Mouse (Mus musculus) heart, postnatal 14 days (tissue): ENCODE measurements around the gene Ltbp1. TPM values are rescaled to one million over a fixed set of nuclear protein-coding genes. Genes with fewer than 3 reads are reported as not detected.

Source experiments
- DNase-seq, 2 experiments: peaks; one replicate each; pipeline ENCODE4 v3.0.0; 2021 to 2022
- intact Hi-C: fragments of 180-260 bp; cut with DNase I; formaldehyde crosslinking; loops from one replicate; pipeline ENCODE4 v1.15.1; 2025
- total RNA-seq, 2 experiments: library from RNA; stranded (reverse); gene quantifications; 2 replicates each; pipeline ENCODE4 v1.2.3; 2021

The Ltbp1 gene
- total RNA-seq, 2 experiments from 2014 or later: 53.0 to 53.6 TPM

DNA sequence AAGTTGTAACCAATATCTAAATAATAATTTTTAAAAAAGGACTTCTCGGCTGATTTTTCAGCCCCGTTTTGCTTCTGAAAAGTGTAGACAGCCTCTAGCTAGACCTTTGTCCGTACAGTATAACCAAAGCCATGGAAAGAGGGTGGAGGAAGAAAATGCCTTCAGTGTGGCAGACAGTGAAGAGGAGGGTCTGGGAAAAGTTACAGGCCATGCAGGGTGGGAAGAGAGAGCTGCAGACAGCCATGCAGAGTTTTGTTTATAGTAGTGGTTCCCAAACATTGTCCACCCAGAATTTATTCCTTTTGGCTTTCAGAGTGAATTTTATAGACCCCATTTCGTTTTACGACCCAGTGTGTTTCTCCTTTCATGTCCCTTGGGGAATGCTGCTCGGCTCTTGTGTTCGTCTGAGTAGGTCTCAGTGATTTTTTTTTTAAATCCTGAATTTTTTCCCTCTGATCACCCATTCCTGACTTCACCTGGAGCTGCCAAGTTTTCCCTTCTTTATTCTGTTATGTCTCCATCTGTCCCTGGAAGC lies 202.9 kb downstream of the Ltbp1 start:
- intact Hi-C loops: no loop called here
- DNase-seq: no peak

DNA sequence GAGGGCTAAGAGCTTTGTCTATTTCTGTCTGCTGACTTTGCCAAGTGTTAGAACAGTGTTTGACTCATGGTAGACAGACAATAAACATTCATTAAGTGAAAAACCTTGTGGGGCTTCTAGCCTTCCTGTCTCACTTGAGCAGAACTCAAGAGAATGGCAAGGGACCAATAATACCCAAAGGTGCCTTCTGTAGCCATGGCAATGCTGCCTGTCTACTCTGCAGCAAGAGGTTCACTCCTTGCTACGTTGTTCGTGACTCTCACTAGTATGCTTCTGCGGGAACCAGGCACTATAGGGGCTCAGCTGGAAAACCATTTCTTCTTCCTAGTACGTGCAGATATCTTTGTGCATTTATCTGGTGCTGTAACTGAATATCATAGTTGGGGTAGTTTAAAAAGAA lies 205.2 kb downstream of the Ltbp1 start:
- DNase-seq: no peak
- intact Hi-C loops: no loop called here

DNA sequence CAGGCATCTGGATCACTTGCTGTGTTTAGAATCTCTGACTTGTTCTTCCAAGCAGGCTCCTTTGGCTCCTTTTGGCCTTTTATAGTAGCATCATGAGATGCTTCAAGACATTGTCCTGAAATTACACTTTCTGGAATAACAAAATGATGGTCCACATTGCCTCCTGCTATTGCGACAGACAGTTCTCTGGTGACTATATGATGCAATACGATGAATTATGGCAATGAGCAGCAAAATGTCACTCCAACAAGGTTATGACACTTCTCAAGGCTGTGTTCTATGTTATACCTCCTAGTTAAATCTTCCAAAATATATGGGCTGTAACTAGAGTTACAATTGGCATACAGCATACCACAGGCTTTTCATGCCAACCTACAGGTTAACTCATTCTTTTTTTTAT lies 211.0 kb downstream of the Ltbp1 start:
- intact Hi-C loops: no loop called here
- DNase-seq: no peak

DNA sequence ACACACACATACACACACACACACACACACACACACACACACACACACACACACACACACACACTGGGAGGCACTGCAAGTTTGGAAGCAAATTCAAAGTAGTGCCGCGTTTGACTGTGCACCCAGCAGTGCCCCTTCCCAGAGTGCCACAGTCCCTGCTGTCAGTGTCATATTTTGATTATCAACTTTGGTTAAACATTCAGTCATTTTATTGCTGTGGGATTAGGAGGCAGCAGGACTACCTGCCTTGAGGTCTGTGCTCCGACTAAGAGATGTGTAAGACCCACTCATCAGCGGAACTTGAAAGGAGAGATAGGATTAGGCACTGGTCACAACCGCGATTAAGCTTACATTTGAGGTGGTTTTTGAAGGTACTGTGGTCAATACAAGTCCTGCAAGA lies 213.3 kb downstream of the Ltbp1 start:
- intact Hi-C loops: no loop called here
- no peak for DNase-seq

- DNase-seq: no peak
- intact Hi-C loops: no loop called here
Measured at GRCm38 (mm10) chr17:75228321-75228720, 223.0 kb downstream of the Ltbp1 start.

DNA sequence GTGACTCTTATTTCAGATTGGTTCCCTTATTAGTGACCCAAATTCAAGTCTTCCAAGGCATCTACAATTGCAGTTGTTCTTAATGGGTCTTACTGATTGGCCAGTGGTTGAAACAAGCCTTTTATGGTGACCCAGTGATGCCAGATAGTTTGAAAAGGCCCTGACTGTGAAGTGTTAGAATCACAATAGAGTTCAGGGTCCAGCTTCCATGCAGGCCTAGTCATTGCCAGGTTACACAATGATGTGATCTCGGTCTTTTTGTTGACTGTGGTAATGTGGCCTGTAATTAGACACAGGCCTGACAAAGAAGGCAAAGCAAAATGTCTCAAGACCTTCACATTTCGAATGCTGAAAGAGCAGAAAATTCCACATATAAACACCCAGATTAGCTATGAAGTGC lies 227.8 kb downstream of the Ltbp1 start:
- DNase-seq: no peak
- intact Hi-C loops: no loop called here

- intact Hi-C loops: no loop called here
- DNase-seq: no peak
Measured at GRCm38 (mm10) chr17:75233923-75234322, 228.6 kb downstream of the Ltbp1 start.

DNA sequence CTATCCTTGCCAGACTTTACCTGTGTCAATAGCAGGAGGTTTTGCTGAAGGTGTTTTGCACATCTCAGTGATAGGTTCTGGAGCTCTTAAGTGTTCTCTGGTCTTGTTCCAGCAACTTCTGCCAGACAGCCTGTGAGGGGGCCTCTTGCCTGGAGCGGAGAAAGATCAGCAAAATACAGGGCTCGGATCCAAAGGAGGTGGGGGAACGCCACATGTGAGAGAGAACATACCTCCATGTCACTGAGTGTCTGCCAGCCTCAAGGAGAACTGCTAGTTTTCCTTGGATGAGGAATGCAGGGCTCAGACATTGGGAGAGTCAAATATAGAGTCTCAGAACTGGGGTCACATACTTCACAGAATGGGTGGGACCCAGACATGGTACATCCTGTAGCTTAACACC lies 230.4 kb downstream of the Ltbp1 start:
- intact Hi-C loops: no loop called here
- peak in 1 of 2 experiments; percentile 23 for DNase-seq

GRCm38 (mm10) chr17:75236543-75236942 lies 231.2 kb downstream of the Ltbp1 start:
- DNase-seq: no peak
- intact Hi-C loops: no loop called here

DNA sequence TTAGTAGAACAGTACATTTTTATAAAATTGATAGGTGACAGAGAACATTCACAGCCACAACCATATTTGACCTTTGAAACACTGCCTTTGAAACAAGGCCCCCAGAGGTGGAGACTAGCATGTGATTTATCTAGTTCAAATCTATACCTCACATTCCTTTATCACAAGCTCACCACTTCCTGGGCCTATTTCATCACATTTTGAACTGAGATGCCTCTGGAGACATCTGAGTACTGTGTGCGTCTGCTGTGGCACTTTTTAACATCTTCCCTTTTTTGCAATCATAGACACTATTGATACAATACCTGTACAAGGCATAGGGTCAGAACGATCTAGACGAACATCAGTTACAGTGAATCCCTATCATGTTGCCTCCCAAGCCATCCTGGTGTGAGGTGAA lies 232.1 kb downstream of the Ltbp1 start:
- no peak for DNase-seq
- intact Hi-C loops: no loop called here

- no peak for DNase-seq
- intact Hi-C loops: no loop called here
Measured at GRCm38 (mm10) chr17:75238655-75239054, 233.3 kb downstream of the Ltbp1 start.

DNA sequence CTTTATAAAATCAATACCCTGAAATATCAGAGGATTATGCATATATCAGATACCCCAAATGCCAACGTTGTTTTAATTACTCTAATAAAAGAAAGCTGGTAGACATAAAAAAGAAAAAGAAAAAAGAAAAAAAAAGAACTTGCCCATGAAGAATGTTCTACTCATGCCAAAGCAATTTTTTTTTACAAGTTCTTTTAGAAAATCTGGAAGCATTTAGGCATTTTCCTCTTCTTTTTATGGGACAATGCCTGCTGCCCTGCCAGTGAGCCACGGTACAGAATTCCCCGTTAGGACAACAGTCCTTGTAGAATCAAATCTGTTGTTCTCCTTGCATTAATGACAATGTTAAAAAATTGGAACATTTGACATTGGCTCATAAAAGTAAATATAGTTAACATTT lies 234.2 kb downstream of the Ltbp1 start:
- intact Hi-C loops: no loop called here
- no peak for DNase-seq

- intact Hi-C loops: no loop called here
- DNase-seq: no peak
Measured at GRCm38 (mm10) chr17:75242086-75242485, 236.7 kb downstream of the Ltbp1 start.

- intact Hi-C loops: no loop called here
- no peak for DNase-seq
Measured at GRCm38 (mm10) chr17:75243221-75243620, 237.9 kb downstream of the Ltbp1 start.

DNA sequence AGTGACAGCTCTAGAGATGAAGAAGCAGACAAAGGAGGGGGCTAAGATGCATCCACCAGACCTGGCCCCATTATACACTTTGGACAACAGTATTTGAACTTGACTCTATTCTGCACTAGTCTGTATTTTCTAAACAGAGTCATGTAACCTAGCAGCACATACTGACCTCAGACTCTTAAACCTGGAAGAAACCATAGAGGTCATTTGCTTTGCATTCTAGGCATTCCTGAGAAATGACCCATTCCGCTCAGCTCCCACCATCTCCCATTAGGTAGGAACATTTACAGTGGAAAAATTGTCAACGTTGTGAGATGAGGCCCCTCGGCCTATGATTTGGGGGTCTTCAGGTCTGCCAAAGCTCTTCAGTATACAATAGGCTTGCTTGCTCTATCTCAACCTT lies 238.8 kb downstream of the Ltbp1 start:
- intact Hi-C loops: no loop called here
- DNase-seq: no peak

DNA sequence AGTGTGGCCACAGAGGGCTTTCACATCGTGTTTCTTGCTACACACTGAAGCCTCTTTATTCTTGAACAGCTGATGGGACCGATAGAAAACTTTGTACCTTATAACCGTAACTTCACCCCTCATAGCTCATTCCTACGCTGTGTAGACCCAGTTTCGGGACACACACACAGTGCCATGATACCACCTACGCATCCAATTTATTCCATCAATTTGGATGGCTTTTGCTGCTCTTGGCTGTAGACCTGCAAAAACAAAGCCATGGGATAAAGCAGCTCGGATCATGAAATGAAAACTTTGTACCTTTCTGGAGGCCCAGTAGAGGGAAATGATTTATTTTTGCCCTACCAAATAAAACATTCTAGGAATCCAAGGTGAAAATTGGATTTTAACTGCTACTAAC lies 239.7 kb downstream of the Ltbp1 start:
- DNase-seq: no peak
- intact Hi-C loops: no loop called here

- intact Hi-C loops: no loop called here
- DNase-seq: no peak
Measured at GRCm38 (mm10) chr17:75248632-75249031, 243.3 kb downstream of the Ltbp1 start.

DNA sequence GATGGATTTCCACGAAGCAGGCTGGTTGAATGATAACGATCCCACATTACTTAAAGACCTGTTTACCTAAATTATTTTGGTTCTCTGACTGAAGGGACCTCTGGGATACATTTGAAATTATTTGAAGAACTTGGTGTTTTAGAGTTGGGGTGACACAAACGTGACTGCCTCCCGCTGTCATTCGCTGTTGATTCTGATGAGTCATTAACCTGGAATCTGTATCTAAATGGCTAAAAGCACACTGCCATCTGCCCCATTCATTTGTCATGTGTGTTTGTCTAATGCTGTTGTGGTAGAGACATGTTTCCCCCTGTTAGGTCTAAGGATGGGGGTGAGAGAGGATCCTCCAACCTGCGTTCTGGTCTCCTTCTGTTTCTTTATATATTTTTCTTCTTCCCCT lies 245.2 kb downstream of the Ltbp1 start:
- intact Hi-C loops: no loop called here
- no peak for DNase-seq

- DNase-seq: no peak
- intact Hi-C loops: no loop called here
Measured at GRCm38 (mm10) chr17:75251094-75251493, 245.7 kb downstream of the Ltbp1 start.

DNA sequence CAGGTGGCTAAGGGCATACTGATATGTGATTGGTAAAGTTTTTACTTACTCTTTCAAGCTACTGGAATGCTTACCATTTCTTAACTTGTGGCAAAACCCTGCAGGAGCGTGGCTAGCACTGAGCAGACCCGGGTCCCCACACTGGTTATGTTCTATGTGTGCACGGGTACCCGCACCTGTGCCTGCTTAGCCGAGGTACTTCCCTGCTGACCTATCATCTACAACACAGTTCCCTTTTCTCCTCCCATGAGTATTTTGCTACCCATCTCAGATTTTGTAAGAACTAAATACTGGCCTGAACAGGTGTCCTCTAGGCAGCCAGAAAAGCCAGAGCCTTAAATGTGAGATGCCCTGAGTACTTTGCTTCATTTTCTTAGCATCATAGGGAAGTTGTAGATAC lies 247.2 kb downstream of the Ltbp1 start:
- DNase-seq: no peak
- intact Hi-C loops: no loop called here

- DNase-seq: no peak
- intact Hi-C loops: no loop called here
Measured at GRCm38 (mm10) chr17:75254909-75255308, 249.5 kb downstream of the Ltbp1 start.

DNA sequence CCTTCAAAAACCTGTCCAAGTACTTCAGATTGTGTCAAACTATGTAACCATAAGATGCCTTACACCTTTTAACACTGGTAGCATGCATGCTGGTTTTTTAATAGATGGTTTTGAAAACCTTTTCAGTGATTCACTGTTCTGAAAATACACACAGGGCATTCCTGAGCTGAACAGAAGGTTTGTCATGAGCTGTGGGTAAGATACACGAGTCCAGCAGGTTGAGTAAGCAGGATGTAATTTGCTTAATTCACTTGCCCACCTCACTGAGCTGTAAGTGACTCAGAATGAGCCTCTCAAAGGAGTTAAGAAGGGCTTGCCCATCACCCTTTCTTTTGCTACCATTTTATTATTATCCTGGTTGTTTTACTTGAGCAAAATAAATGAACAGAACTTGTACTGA lies 250.6 kb downstream of the Ltbp1 start:
- no peak for DNase-seq
- intact Hi-C loops: no loop called here

DNA sequence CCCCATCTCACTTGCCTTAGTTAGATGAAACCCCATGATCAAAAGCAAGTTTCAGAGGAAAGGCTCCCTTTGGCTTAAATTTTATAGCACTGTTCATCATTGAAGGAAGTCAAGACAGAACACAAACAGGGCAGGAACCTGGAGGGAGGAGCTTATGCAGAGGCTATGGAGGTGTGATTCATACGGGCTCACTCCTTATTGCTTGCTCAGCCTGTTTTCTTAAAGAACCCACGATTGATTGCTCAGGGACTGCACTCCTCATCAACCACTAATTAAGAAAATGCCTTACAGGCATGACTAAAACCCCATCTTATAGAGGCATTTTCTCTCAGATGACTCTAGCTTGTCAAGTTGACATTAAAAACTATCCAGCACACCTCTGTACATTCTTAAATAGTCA lies 253.1 kb downstream of the Ltbp1 start:
- intact Hi-C loops: no loop called here
- DNase-seq: no peak
